Mouse (Mus musculus): ENCODE data around the gene Stag3. TPM values are rescaled to one million over a fixed set of nuclear protein-coding genes. Genes with fewer than 3 reads are reported as not detected.
A peak's percentile ranks its signal among the peaks of the same experiment; 100 is the strongest.

The Stag3 gene
- polyA plus RNA-seq, 1 experiment from 2014 or later = 4.4 TPM

DNA sequence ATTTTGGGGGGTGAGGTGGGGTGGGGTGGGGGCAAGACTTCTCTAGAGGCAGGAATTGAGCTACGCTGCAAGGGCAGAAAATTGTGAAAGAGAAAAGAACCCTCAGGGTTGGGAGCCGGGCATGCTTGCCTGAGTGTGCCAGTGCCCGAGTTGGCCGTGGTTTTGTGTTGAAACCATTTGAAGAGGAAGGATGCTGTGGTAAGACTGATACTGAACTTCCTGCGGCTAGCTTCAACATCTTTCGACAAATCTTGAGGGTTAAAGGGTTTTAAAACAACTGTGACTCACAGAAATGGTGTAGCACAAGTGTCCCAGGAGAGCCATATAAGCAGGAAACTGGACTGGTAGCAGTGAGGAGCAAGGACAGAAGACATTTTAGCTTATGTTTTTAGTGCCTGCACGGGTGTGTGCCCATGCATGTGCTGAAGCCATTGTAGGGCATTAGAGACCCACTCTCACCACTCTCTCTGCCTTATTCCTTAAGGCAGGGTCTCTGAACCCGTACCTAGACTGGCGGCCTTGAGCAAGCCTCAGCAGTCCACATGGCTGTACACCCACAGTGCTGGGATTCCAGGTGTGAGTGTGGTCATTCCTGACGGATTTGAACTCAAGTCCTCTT lies 23.0 kb upstream of the Stag3 start:
- H3K4me3 ChIP-seq (ENCODE audit: low read length) = no peak overlapping the region
- ATAC-seq (ENCODE audit: low read depth) = no peak
- H3K36me3 ChIP-seq (ENCODE audit: control insufficient read depth, insufficient read depth, low read length) = peaks cover 18% of the 10 kb centered on the region
- peaks cover 6% of the 10 kb centered on the region for H3K4me1 ChIP-seq (replicated peaks; ENCODE audit: control insufficient read depth, insufficient read depth, low read length)
- H3K27me3 ChIP-seq (ENCODE audit: control insufficient read depth, insufficient read depth, low read depth, low read length) = no peaks in the 10 kb centered on the region
- no peaks in the 10 kb centered on the region for H3K9me3 ChIP-seq (ENCODE audit: control insufficient read depth, low read length)
- H3K9ac ChIP-seq (ENCODE audit: low read length) = no peak overlapping the region
- no peak overlapping the region for H3K27ac ChIP-seq (ENCODE audit: low read length)
- no peak overlapping the region for H3K4me2 ChIP-seq (ENCODE audit: low read depth, low read length)
- 87% methylated on average over 10 of the region's 10 CpGs for WGBS

DNA sequence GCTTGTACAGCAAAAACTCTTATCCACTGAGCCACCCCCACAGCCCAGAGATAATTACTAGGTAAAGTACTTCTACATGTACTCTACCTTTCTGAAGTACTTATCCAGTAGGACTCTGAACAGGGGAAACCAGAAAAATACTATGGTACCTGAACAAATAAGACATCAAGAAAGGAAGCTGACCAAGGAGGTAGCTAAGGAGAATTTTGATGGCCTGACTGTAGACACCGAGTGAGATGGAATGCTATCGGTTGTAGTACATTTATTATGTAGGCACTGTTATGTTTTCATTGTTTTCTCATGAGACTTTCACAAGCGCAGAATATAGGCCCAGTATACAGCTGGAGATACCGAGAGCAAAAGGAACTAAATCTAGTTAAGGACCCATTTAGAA lies 22.5 kb upstream of the Stag3 start:
- Histone ChIP-seq H3K4me2 (ENCODE audit: low read depth, low read length) (no peak overlapping the region), H3K27me3 (ENCODE audit: control insufficient read depth, insufficient read depth, low read depth, low read length) (no peaks in the 10 kb centered on the region), H3K4me3 (ENCODE audit: low read length) (no peak overlapping the region), H3K27ac (ENCODE audit: low read length) (no peak overlapping the region), H3K9ac (ENCODE audit: low read length) (no peak overlapping the region), H3K9me3 (ENCODE audit: control insufficient read depth, low read length) (no peaks in the 10 kb centered on the region), H3K4me1 (replicated peaks; ENCODE audit: control insufficient read depth, insufficient read depth, low read length) (peaks cover 11% of the 10 kb centered on the region), H3K36me3 (ENCODE audit: control insufficient read depth, insufficient read depth, low read length) (peaks cover 18% of the 10 kb centered on the region)
- no peak for ATAC-seq (ENCODE audit: low read depth)
- WGBS = 88% methylated on average over 4 of the region's 4 CpGs

DNA sequence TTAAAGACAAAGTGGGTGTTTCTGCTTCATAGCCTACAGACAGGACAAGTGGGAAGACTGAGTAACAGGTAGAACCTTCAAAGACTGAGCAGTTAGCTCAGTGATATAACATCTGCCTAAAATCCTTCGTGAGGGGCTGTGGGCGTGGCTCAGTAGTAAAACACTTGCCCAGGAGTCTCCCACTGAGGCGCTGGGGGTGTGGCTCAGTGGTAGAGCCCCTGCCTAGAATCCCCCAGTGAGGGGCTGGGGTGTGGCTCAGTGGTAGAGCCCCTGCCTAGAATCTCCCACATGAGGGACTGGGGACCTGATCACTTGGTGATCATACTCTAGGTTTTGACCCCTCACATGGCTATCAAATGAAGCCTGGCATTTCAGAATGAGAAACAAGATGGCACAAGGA lies 22.0 kb upstream of the Stag3 start:
- H3K9ac ChIP-seq (ENCODE audit: low read length) = no peak overlapping the region

DNA sequence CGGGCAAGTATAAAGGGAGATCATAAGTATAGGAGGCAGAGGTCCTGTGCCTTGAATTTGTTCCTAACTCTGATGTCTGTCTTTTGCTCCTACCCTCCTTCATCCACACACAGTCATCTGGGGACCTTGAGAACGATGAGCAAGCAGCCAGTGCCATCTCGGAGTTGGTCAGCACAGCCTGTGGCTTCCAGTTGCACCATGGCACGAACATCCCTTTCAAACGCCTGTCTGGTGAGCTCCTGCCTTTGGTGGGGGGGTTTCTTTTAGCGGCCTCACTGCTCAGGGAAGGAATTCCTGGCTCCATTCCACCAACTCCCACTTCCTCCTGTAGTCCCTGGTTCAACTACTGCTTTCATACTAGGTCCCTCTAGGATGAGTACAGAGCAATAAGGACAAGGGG lies 21.5 kb upstream of the Stag3 start:
- no peak overlapping the region for H3K9ac ChIP-seq (ENCODE audit: low read length)
- H3K4me3 ChIP-seq (ENCODE audit: low read length) = no peak overlapping the region
- 81% methylated on average over 6 of the region's 6 CpGs for WGBS
- peaks cover 19% of the 10 kb centered on the region for H3K4me1 ChIP-seq (replicated peaks; ENCODE audit: control insufficient read depth, insufficient read depth, low read length)
- H3K4me2 ChIP-seq (ENCODE audit: low read depth, low read length) = no peak overlapping the region
- no peaks in the 10 kb centered on the region for H3K27me3 ChIP-seq (ENCODE audit: control insufficient read depth, insufficient read depth, low read depth, low read length)
- H3K9me3 ChIP-seq (ENCODE audit: control insufficient read depth, low read length) = no peaks in the 10 kb centered on the region
- no peak for ATAC-seq (ENCODE audit: low read depth)
- H3K27ac ChIP-seq (ENCODE audit: low read length) = no peak overlapping the region
- H3K36me3 ChIP-seq (ENCODE audit: control insufficient read depth, insufficient read depth, low read length) = peaks cover 18% of the 10 kb centered on the region

More for the DNA sequence above, 22.0 kb upstream of the Stag3 start:
- H3K27ac ChIP-seq (ENCODE audit: low read length) = no peak overlapping the region
- no peak for ATAC-seq (ENCODE audit: low read depth)
- no peak overlapping the region for H3K4me2 ChIP-seq (ENCODE audit: low read depth, low read length)
- WGBS = 78% methylated on average over 3 of the region's 3 CpGs
- no peaks in the 10 kb centered on the region for H3K9me3 ChIP-seq (ENCODE audit: control insufficient read depth, low read length)
- H3K27me3 ChIP-seq (ENCODE audit: control insufficient read depth, insufficient read depth, low read depth, low read length) = no peaks in the 10 kb centered on the region
- peaks cover 16% of the 10 kb centered on the region for H3K4me1 ChIP-seq (replicated peaks; ENCODE audit: control insufficient read depth, insufficient read depth, low read length)
- H3K4me3 ChIP-seq (ENCODE audit: low read length) = no peak overlapping the region
- peaks cover 18% of the 10 kb centered on the region for H3K36me3 ChIP-seq (ENCODE audit: control insufficient read depth, insufficient read depth, low read length)

DNA sequence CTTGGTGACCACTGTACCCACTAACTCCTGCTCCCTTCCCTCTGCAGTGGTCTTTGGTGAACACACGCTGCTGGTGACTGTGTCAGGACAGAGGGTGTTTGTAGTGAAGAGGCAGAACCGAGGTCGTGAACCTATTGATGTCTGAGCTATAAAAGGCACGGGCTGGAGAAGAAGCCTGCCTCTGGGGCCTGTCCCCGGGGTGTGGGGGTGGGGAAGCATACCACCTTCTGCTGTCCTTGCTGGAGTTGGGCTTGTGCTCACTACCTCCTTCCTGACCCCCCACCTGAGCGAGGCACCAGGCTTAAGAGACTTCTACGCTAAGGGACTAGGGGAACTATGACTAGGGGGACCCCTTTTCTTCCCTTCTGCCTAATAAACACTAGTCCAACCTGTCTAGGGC lies 21.0 kb upstream of the Stag3 start:
- no peak overlapping the region for H3K4me3 ChIP-seq (ENCODE audit: low read length)
- H3K9ac ChIP-seq (ENCODE audit: low read length) = no peak overlapping the region
- WGBS = 76% methylated on average over 7 of the region's 7 CpGs
- no peaks in the 10 kb centered on the region for H3K27me3 ChIP-seq (ENCODE audit: control insufficient read depth, insufficient read depth, low read depth, low read length)
- no peak overlapping the region for H3K4me2 ChIP-seq (ENCODE audit: low read depth, low read length)
- H3K9me3 ChIP-seq (ENCODE audit: control insufficient read depth, low read length) = no peaks in the 10 kb centered on the region
- peaks cover 18% of the 10 kb centered on the region for H3K36me3 ChIP-seq (ENCODE audit: control insufficient read depth, insufficient read depth, low read length)
- H3K4me1 ChIP-seq (replicated peaks; ENCODE audit: control insufficient read depth, insufficient read depth, low read length) = peaks cover 19% of the 10 kb centered on the region
- no peak for ATAC-seq (ENCODE audit: low read depth)
- no peak overlapping the region for H3K27ac ChIP-seq (ENCODE audit: low read length)

DNA sequence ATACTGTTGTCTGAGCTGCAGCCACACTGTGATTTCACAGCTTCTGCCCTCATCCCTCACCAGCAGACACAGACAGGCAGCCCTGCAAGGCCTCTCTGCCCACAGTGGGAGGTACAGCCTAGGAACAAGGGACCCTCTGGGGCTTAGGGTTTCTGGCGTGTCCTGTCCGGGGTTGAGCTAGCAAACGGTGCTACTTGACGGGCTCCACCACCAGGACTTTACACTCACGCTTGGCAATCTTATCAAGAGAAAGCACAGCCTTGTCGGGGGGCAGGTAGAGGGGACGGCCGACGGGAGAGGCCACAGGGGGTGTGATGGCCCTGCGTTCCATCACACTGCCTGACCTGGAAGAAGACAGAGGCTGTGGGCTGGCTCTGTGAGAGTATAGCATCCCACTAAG lies 20.0 kb upstream of the Stag3 start:
- ATAC-seq (ENCODE audit: low read depth) = no peak
- Histone ChIP-seq H3K36me3 (ENCODE audit: control insufficient read depth, insufficient read depth, low read length) (peaks cover 18% of the 10 kb centered on the region), H3K9ac (ENCODE audit: low read length) (no peak overlapping the region), H3K9me3 (ENCODE audit: control insufficient read depth, low read length) (no peaks in the 10 kb centered on the region), H3K4me3 (ENCODE audit: low read length) (no peak overlapping the region), H3K4me2 (ENCODE audit: low read depth, low read length) (no peak overlapping the region), H3K4me1 (replicated peaks; ENCODE audit: control insufficient read depth, insufficient read depth, low read length) (peaks cover 24% of the 10 kb centered on the region), H3K27ac (ENCODE audit: low read length) (no peak overlapping the region), H3K27me3 (ENCODE audit: control insufficient read depth, insufficient read depth, low read depth, low read length) (no peaks in the 10 kb centered on the region)
- 74% methylated on average over 10 of the region's 10 CpGs for WGBS

DNA sequence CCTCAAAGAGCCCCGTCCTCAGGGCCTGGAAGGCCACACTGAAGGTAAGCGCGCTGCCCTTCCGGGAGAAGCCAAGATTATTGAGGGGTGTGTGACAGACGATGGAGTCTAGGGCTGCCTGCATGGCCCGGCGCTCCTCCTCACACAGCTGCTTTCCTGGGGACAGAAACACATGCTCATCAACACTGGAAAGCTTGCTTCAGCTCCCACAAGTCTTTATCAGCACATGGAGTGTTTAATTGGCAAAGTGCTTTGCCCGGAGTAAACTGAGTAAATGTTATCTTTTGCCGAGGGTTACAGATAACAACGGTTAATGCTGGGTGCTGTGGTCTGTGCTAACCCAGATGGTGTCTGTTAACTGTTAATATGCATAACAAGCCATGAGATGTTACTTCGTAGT lies 19.2 kb upstream of the Stag3 start:
- 66% methylated on average over 11 of the region's 11 CpGs for WGBS
- Histone ChIP-seq H3K36me3 (ENCODE audit: control insufficient read depth, insufficient read depth, low read length) (peaks cover 22% of the 10 kb centered on the region), H3K9ac (ENCODE audit: low read length) (no peak overlapping the region), H3K4me2 (ENCODE audit: low read depth, low read length) (no peak overlapping the region), H3K4me1 (replicated peaks; ENCODE audit: control insufficient read depth, insufficient read depth, low read length) (peaks cover 24% of the 10 kb centered on the region), H3K4me3 (ENCODE audit: low read length) (no peak overlapping the region), H3K27me3 (ENCODE audit: control insufficient read depth, insufficient read depth, low read depth, low read length) (no peaks in the 10 kb centered on the region), H3K9me3 (ENCODE audit: control insufficient read depth, low read length) (no peaks in the 10 kb centered on the region), H3K27ac (ENCODE audit: low read length) (no peak overlapping the region)
- no peak for ATAC-seq (ENCODE audit: low read depth)

DNA sequence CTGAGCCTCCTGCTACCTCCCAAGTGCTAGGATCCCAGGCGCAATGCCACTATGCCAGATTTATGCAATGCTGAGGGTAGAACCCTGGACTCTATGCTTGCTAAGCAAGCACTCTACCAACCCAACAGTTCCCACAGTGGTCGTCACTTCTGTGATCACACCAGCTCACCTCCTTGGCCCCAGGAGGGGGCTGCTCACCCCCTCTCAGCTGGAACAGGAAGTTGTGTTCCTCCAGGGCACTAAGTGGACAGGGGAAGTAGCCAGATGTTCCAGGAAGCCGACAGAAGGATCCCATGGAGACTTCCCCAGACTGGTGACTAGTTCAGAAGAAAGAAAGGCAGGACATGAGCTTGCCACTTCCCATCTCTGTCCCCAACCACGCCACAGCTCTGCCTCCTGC lies 18.0 kb upstream of the Stag3 start:
- Histone ChIP-seq H3K36me3 (ENCODE audit: control insufficient read depth, insufficient read depth, low read length) (peaks cover 23% of the 10 kb centered on the region), H3K9me3 (ENCODE audit: control insufficient read depth, low read length) (no peaks in the 10 kb centered on the region), H3K27ac (ENCODE audit: low read length) (no peak overlapping the region), H3K4me2 (ENCODE audit: low read depth, low read length) (no peak overlapping the region), H3K27me3 (ENCODE audit: control insufficient read depth, insufficient read depth, low read depth, low read length) (no peaks in the 10 kb centered on the region), H3K4me3 (ENCODE audit: low read length) (no peak overlapping the region), H3K4me1 (replicated peaks; ENCODE audit: control insufficient read depth, insufficient read depth, low read length) (peaks cover 18% of the 10 kb centered on the region), H3K9ac (ENCODE audit: low read length) (peak overlapping the region; percentile 93; the same call in 1 of the 2 replicates)
- 63% methylated on average over 4 of the region's 4 CpGs for WGBS
- ATAC-seq (ENCODE audit: low read depth) = no peak

DNA sequence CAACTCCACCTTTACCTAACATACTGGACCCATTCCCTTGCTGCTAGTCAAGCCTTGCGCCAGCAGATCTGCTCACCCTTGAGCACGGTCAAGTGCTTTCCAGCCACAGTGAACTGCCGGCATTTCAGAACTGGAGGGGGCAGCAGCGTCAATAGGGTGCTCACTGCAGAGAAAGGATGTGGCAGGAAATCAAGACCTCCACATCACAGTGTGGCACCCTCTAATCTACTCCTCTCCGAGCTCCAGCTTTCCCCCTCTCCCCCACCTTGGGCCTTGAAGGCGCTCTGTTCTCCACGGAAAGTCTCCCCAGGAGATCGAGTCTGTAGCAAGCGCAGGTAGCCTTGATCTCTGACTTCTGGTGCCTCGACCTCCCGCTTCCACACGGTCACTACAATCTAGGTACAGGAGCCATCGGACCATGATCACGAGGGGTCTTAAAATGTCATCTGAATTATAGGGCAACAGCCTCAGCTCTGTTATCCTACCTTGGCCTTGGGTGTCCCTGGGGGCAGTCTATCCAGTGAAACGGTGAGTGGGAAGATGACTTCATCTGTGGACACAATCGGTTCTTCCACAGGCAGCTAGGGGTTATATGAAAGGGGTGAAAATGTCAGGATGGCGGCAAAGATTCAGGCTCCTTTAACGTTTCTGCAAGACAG lies 17.3 kb upstream of the Stag3 start:
- H3K9ac ChIP-seq (ENCODE audit: low read length) = peak overlapping the region; percentile 93
- peaks cover 23% of the 10 kb centered on the region for H3K36me3 ChIP-seq (ENCODE audit: control insufficient read depth, insufficient read depth, low read length)
- no peak overlapping the region for H3K27ac ChIP-seq (ENCODE audit: low read length)
- H3K4me1 ChIP-seq (replicated peaks; ENCODE audit: control insufficient read depth, insufficient read depth, low read length) = peaks cover 18% of the 10 kb centered on the region
- peak overlapping the region; percentile 99 for H3K4me2 ChIP-seq (ENCODE audit: low read depth, low read length)
- peak overlapping the region; percentile 94 for H3K4me3 ChIP-seq (ENCODE audit: low read length)
- ATAC-seq (ENCODE audit: low read depth) = no peak
- H3K27me3 ChIP-seq (ENCODE audit: control insufficient read depth, insufficient read depth, low read depth, low read length) = no peaks in the 10 kb centered on the region
- no peaks in the 10 kb centered on the region for H3K9me3 ChIP-seq (ENCODE audit: control insufficient read depth, low read length)
- 57% methylated on average over 18 of the region's 18 CpGs for WGBS

All from lung, embryonic 16.5 days (tissue).